Mouse (Mus musculus): ENCODE measurements around the gene Mmachc.

Mmachc gene

GRCm38 (mm10) chr4:116708201-116708764 is at the start of gene Mmachc, which contains the start of gene Ccdc163:
Gene Mmachc, minus strand, starts transcription at chr4:116708406.
Gene Ccdc163, plus strand, starts transcription at chr4:116708509.
- peak; percentile 87 for DNase-seq

- DNase-seq, result no peak
Measured at GRCm38 (mm10) chr4:116749750-116750149, 41.5 kb upstream of the Mmachc start.

- no peak for DNase-seq
Measured at GRCm38 (mm10) chr4:116738972-116739751, 31.0 kb upstream of the Mmachc start.

DNA sequence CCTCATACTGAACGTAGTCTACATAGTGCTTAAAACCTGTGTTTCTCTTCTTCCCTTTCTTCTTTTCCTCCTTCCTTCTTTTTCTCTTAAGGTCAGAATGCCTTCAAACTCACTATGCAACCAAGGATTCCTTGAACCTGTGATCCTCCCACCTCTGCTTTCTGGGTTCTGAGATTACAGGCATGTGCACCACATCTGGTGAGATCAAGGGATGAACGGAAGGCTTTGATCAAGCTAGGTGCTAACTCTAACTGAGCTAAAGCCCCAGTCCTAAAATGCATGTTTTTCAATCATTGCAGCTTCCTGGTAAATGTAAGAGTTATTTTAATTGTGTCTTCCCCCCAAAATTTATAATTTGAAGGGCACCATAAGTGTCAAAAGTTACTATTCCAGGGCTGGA is 26.8 kb upstream of the Mmachc start:
- peak; percentile 10 for DNase-seq

- DNase-seq, result no peak
Measured at GRCm38 (mm10) chr4:116732355-116732754, 24.1 kb upstream of the Mmachc start.

DNA sequence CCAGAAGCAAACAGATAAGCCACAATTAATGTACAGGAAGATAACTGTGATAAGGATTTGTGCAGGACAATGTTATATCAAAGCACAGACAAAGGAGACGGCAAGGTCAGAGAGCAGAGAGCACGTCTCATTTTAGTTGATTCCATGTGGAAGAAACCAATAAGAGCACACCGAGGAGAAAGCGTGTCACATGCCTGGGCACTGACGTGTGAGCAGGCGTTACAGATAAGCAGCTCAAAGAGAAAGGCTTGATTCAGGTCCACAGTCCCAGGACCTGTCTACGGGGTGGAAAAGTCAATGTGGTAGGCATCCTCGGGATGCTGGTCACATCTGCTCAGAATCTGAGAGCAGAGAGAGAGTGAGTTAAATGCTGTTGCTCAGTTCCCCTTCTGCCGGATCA is 22.9 kb upstream of the Mmachc start:
- DNase-seq, result no peak

DNA sequence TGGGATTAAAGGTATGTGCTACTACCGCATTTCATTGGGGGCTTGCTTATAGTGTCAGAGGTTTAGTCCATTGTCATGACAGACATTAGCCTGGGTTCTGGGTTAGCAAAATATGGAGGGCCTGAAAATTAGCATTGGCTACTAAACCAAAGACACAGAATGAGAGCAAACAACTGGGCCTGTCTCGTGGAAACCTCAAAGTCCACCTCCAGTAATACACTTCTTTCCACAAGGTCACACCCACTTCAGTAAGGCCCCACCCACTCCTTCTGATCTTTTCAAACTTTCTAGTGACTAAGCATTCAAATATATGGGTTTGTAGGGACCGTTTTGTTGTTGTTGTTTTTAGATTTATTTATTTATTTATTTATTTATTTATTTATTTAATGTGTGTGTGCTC is 21.3 kb upstream of the Mmachc start:
- DNase-seq, result no peak

DNA sequence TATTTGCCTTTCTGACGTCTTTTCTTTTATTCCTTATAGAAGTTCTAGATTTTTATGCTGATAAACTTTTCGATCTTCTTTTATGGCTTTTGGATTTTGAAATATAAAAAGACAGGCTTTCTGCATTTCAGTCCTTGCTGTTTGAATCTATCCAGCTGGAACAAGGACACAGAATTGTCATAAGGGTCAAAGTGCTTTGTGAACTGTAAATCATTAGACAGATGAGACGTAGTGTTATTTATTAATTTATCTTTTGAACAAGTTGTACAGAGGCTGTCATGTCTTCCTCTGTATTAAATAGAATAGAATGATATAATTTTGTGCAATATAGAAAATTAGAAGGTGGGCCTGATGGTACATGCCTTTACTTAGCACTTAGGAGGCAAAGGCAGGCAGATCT is 19.2 kb upstream of the Mmachc start:
- no peak for DNase-seq

DNA sequence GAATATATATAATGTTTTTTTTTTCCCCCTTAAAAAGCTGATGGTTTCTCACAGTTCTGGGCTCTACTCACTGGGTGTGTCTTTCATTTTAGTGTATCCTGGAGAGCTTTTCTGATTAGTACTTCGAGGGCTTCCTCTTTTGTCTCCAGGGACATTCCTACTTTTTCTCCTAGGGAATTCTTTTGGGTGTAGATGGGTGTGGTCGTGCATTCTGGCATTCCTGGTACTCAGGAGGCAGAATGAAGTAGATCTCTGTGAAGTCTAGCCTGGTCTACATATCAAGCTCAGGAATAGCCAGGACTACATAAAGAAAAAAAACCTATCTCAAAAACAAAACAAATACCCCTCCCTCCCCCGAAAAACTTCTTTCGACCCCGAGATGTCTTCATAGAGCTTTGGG is 17.2 kb upstream of the Mmachc start:
- no peak for DNase-seq

GRCm38 (mm10) chr4:116722230-116722629 is 14.0 kb upstream of the Mmachc start:
- no peak for DNase-seq

GRCm38 (mm10) chr4:116721098-116721628 is 13.0 kb upstream of the Mmachc start:
- DNase-seq, result no peak

DNA sequence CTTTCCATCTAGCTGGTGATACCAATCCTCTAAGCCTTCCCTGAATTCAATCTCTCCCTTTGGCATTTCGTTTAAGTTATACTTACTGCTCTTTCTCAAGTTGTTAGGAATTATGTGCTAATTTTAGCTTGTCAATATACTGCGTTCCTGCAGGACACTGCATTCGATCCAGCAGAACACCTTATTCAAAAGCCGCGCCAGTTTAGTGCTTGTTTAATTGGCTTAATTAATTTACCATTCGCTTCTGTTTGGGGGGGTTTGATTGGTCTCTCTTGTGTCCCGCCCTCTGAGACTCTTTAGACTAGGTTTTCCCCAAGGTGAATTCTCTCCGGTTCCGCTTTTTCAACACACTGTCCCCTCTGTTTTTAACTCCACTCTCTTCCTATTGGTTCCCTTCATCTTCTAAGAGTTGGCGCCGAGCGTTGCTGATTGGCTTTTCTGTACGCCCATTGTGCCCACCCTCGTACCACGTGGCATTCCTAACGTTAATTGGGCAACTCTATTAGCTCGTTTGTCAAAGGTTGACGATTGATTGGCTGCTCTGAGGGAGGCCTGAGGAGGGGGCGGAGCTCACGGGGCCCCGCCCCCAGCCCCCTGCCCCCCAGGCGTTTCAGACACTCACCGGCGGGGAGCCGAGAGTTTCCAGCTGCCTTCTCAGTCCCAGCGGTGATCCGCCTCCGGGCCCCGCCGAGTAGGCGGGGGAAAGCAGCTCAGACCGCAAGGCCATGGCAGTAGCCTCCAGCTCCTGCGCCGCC is 12.3 kb upstream of the Mmachc start, which contains the start of gene Tesk2:
Gene Tesk2 (plus strand): TSS at position 606 of the 755 bp plus-strand sequence.
- peak; percentile 88 for DNase-seq

DNA sequence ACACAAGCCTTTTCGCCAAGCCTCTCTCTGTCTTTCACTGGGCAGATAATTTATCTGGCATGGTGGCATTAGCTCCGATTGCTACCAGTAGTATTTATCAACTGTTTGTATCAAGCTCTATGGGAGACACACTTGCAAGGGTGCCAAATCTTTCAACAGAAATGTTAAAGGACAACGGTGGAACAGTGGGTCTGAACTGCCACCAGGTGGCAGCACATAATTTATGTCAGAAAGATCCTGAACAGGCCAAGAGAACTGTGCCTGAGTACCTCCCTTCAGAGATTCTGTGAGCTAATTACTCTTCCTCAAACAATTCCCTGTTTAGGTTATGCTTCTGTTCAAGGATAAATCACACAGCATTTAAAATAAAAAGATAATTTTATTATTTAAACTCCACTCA is 11.2 kb upstream of the Mmachc start:
- DNase-seq, result peak; percentile 62

DNA sequence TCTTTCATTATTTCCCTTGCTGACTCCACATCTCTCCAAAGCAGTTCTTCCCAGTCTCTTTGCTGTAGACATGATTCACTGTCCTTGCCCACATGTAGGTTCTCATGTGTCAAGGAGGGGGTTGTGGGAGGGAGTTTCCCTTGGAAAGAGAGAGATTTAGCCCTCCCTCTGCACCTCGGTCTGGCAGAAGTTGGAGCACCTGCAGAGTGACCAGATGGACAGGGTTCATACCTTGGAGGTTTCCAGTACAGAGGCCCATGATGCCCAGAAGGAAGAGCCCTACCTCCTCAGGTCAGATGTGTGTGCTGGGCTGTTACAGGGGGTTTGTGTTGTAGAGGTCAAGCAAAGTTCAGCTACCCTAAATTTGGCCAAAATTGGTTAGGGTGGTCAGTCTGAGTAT is 4.3 kb upstream of the Mmachc start:
- DNase-seq, result no peak

DNA sequence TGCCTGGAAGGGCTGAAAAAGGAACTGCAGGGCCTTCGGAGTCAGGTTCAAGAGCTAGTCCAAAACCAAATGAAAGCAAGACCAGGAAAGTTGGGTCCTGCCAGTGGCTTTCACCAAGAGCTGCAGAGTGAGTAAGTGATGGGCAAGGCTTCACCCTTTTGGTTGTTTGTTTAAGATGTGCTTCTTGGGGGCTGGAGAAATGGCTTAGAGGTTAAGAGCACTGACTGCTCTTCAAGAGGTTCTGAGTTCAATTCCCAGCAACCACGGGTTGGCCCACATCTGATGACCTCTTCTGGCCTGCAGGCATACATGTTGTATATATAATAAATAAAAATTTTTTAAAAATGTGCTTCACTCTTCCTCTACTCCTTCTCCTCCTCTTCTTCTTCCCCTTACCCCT is 1.9 kb upstream of the Mmachc start:
- DNase-seq, result no peak

- no peak for DNase-seq
Measured at GRCm38 (mm10) chr4:116708791-116709390, 685 bp upstream of the Mmachc start.

DNA sequence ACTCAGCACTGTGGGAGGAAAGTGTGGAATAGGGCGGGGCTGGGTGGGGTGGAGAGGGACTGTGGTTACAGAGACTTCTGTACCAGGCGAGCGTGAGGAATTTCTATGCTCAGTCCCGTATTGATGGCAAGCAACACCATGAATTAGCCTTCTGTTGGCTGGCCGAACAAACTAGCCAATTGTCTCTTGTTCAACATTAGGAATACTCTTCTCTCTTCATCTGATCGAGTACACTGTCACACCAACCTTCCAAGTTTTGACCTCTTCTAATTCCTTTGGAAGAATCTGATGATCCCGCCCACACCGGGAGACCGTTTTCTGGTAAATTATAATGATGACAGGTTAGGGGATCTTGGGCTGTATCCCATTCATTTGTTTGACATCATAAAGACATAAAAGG is 540 bp downstream of the Mmachc start:
- no peak for DNase-seq

DNA sequence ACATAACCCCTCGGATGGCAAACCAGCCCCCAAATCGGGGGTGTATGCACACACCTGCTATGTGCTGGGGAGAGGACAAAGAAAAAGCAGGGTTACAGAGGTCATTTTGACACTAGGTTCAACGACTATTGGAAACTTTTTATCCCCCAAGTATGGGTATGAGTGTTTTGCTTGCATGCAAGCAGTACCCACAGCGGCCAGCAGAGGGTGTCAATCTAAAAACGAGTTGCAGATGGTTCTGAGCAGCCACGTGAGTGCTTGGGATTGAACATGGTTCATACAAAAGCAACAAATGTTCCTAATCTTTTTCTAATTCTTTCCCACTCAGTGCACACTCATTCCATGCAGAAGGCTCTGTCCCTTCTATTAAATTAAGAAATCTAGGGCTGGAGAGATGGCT is 4.4 kb downstream of the Mmachc start:
- peak; percentile 82 for DNase-seq

- no peak for DNase-seq
Measured at GRCm38 (mm10) chr4:116700964-116701363, 7.2 kb downstream of the Mmachc start.

GRCm38 (mm10) chr4:116698693-116699342 is 9.4 kb downstream of the Mmachc start:
- no peak for DNase-seq

- DNase-seq, result no peak
Measured at GRCm38 (mm10) chr4:116693785-116694184, 14.4 kb downstream of the Mmachc start.

DNA sequence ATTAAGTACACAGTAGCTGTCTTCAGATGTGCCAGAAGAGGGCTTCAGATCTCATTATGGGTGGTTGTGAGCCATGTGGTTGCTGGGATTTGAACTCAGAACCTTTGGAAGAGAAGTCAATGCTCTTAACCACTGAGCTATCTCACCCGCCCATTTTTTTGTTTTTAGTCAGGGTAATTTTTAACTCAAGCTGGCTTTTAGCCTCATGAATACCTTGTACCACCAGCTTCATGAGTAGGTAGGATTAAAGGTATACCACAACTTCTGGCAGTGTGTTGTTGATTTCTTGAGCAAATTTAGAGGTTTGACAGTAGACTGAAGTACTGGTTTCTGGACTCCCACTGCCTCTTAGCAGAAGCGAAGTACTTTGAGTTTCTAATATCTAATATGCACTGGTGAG is 16.1 kb downstream of the Mmachc start:
- no peak for DNase-seq

Measured in thymus, postnatal 25 days (tissue).